Mouse (Mus musculus): ENCODE results near the gene Sp4. TPM values are rescaled to one million over a fixed set of nuclear protein-coding genes. Genes with fewer than 3 reads are reported as not detected.

Gene Sp4
- total and polyA plus RNA-seq, 3 experiments, result 4.2 to 6.6 (median 5.7) TPM

- TF ChIP-seq CHD1 (IDR thresholded peaks at IDR 0.05; ENCODE audit: low read depth, low read length) (no peak), MXI1 (IDR thresholded peaks at IDR 0.05; ENCODE audit: low read depth, low read length) (peak; percentile 64; the same call in 1 of the 2 replicates), POLR2A (IDR thresholded peaks at IDR 0.05; ENCODE audit: low read depth, low read length) (peak; percentile 32; the same call in 1 of the 2 replicates), ZNF384 (IDR thresholded peaks at IDR 0.05; ENCODE audit: low read depth, low read length) (no peak), E2F4 (IDR thresholded peaks at IDR 0.05; ENCODE audit: insufficient replicate concordance, low read depth, low read length) (no peak), CHD2 (IDR thresholded peaks at IDR 0.05; ENCODE audit: low read length) (0 out of 2 replicates have a peak, but pooled peaks have one; percentile 18), TCF12 (IDR thresholded peaks at IDR 0.05; ENCODE audit: low read depth, low read length) (0 out of 2 replicates have a peak, but pooled peaks have one; percentile 6)
- no peak for DNase-seq (ENCODE audit: extremely low read depth)
- dilution Hi-C loops (cut with MboI; ENCODE audit: extremely low pct_ligation_motif_present, extremely low pct_unique_long_range_greater_than_20kb, low sequenced_read_pairs) (no loop called here), in situ Hi-C loops (cut with MboI; ENCODE audit: low pct_ligation_motif_present, low pct_unique_long_range_greater_than_20kb, low sequenced_read_pairs) (no loop called here)
- Histone ChIP-seq H3K9ac (ENCODE audit: insufficient read depth, low read depth) (peak overlapping the region; percentile 76), H3K27ac (ENCODE audit: insufficient read depth, low read depth) (peak overlapping the region; percentile 80), H3K4me3 (replicated peaks in 1 of 3; ENCODE audit: low read depth in 2 of 3, low read length in 2 of 3, poor library complexity in 1 of 3) (peak overlapping the region; percentile 47 to 75 (median 57)), H3K27me3 (replicated peaks) (no peaks in the 10 kb centered on the region), H3K36me3 (replicated peaks in 1 of 2; ENCODE audit: control insufficient read depth in 1 of 2, insufficient read depth in 1 of 2, low read length in 1 of 2) (peaks cover 0 to 12% of the 10 kb centered on the region in 2 experiments), H3K4me1 (ENCODE audit: control insufficient read depth in 1 of 2, insufficient read depth in 2 of 2) (peaks cover 0 to 31% of the 10 kb centered on the region in 2 experiments; a peak in 2 of 4 replicates), H3K4me2 (ENCODE audit: insufficient read depth, low read depth, poor library complexity, severe bottlenecking) (peak overlapping the region; percentile 42; the same call in 1 of the 2 replicates), H3K9me3 (replicated peaks; ENCODE audit: low read length) (no peaks in the 10 kb centered on the region), H3K79me2 (replicated peaks; ENCODE audit: control insufficient read depth, extremely low read depth, insufficient read depth, poor library complexity, severe bottlenecking) (no peaks in the 10 kb centered on the region)
Observed at GRCm38 (mm10) chr12:118300754-118301071, 527 bp downstream of the Sp4 start.

GRCm38 (mm10) chr12:118299956-118300355 lies 1.3 kb downstream of the Sp4 start:
- H3K27ac ChIP-seq (ENCODE audit: insufficient read depth, low read depth), result no peak overlapping the region
- TF ChIP-seq ELF1 (IDR thresholded peaks at IDR 0.05; ENCODE audit: low read depth, low read length), result no peak
- peak; percentile 46; the same call in 1 of the 2 replicates for TF ChIP-seq MAZ (IDR thresholded peaks at IDR 0.05; ENCODE audit: low read depth, low read length)
- TF ChIP-seq TBP (conservative IDR thresholded peaks at IDR 0.05; ENCODE audit: low read depth, low read length), result no peak
- H3K4me1 ChIP-seq (ENCODE audit: control insufficient read depth in 1 of 2, insufficient read depth in 2 of 2), result peaks cover 0 to 31% of the 10 kb centered on the region in 2 experiments; a peak in 2 of 4 replicates
- H3K9me3 ChIP-seq (replicated peaks; ENCODE audit: low read length), result no peaks in the 10 kb centered on the region
- H3K27me3 ChIP-seq (replicated peaks), result no peaks in the 10 kb centered on the region
- in situ Hi-C loops (cut with MboI; ENCODE audit: low pct_ligation_motif_present, low pct_unique_long_range_greater_than_20kb, low sequenced_read_pairs) (no loop called here), dilution Hi-C loops (cut with MboI; ENCODE audit: extremely low pct_ligation_motif_present, extremely low pct_unique_long_range_greater_than_20kb, low sequenced_read_pairs) (no loop called here)
- DNase-seq (ENCODE audit: extremely low read depth), result peak; percentile 33
- peak overlapping the region in 1 of 3 experiments; percentile 47 for H3K4me3 ChIP-seq (replicated peaks in 1 of 3; ENCODE audit: low read depth in 2 of 3, low read length in 2 of 3, poor library complexity in 1 of 3)
- H3K9ac ChIP-seq (ENCODE audit: insufficient read depth, low read depth), result no peak overlapping the region; the same call in 1 of the 2 replicates
- peaks cover 0 to 12% of the 10 kb centered on the region in 2 experiments for H3K36me3 ChIP-seq (replicated peaks in 1 of 2; ENCODE audit: control insufficient read depth in 1 of 2, insufficient read depth in 1 of 2, low read length in 1 of 2)
- no peak overlapping the region for H3K4me2 ChIP-seq (ENCODE audit: insufficient read depth, low read depth, poor library complexity, severe bottlenecking)
- no peaks in the 10 kb centered on the region for H3K79me2 ChIP-seq (replicated peaks; ENCODE audit: control insufficient read depth, extremely low read depth, insufficient read depth, poor library complexity, severe bottlenecking)

- Histone ChIP-seq H3K79me2 (replicated peaks; ENCODE audit: control insufficient read depth, extremely low read depth, insufficient read depth, poor library complexity, severe bottlenecking) (no peaks in the 10 kb centered on the region), H3K36me3 (replicated peaks in 1 of 2; ENCODE audit: control insufficient read depth in 1 of 2, insufficient read depth in 1 of 2, low read length in 1 of 2) (peaks cover 0 to 12% of the 10 kb centered on the region in 2 experiments), H3K4me2 (ENCODE audit: insufficient read depth, low read depth, poor library complexity, severe bottlenecking) (no peak overlapping the region), H3K4me1 (ENCODE audit: control insufficient read depth in 1 of 2, insufficient read depth in 2 of 2) (peaks cover 0 to 31% of the 10 kb centered on the region in 2 experiments; a peak in 2 of 4 replicates), H3K27ac (ENCODE audit: insufficient read depth, low read depth) (no peak overlapping the region), H3K27me3 (replicated peaks) (no peaks in the 10 kb centered on the region), H3K9me3 (replicated peaks; ENCODE audit: low read length) (no peaks in the 10 kb centered on the region), H3K9ac (ENCODE audit: insufficient read depth, low read depth) (no peak overlapping the region), H3K4me3 (replicated peaks in 1 of 3; ENCODE audit: low read depth in 2 of 3, low read length in 2 of 3, poor library complexity in 1 of 3) (no peak overlapping the region)
- TF ChIP-seq KAT2A (IDR thresholded peaks at IDR 0.05; ENCODE audit: insufficient replicate concordance, low read length), result no peak
- TF ChIP-seq TCF12 (IDR thresholded peaks at IDR 0.05; ENCODE audit: low read depth, low read length), result no peak
- TF ChIP-seq MAZ (IDR thresholded peaks at IDR 0.05; ENCODE audit: low read depth, low read length), result no peak
- TF ChIP-seq CTCF (conservative IDR thresholded peaks at IDR 0.05 in 1 of 2, IDR thresholded peaks at IDR 0.05 in 1 of 2; ENCODE audit: low read depth in 2 of 2, low read length in 2 of 2), result no peak
- TF ChIP-seq JUN (IDR thresholded peaks at IDR 0.05; ENCODE audit: insufficient read depth, low read depth, low read length), result no peak
- TF ChIP-seq ETS1 (conservative IDR thresholded peaks at IDR 0.05; ENCODE audit: low read depth, low read length), result no peak
- no peak for TF ChIP-seq ZC3H11A (IDR thresholded peaks at IDR 0.05; ENCODE audit: low read depth, low read length)
- in situ Hi-C loops (cut with MboI; ENCODE audit: low pct_ligation_motif_present, low pct_unique_long_range_greater_than_20kb, low sequenced_read_pairs) (no loop called here), dilution Hi-C loops (cut with MboI; ENCODE audit: extremely low pct_ligation_motif_present, extremely low pct_unique_long_range_greater_than_20kb, low sequenced_read_pairs) (no loop called here)
- DNase-seq (ENCODE audit: extremely low read depth), result no peak
Observed at GRCm38 (mm10) chr12:118299172-118299571, 2.1 kb downstream of the Sp4 start.
